Mouse (Mus musculus) layer of hippocampus, postnatal 14 days (tissue): ENCODE measurements around the gene Fat3. TPM values are rescaled to one million over a fixed set of nuclear protein-coding genes. Genes with fewer than 3 reads are reported as not detected.

Experiments used
- DNase-seq, 2 experiments: peaks; one replicate each; pipeline ENCODE4 v3.0.0; 2021 to 2022; ENCODE audit warnings: low spot score in 2 of 2, mixed read lengths in 1 of 2
- long read RNA-seq, 2 experiments: library from polyadenylated mRNA; stranded (forward); transcript quantifications; one replicate each; pipeline ENCODE4 v2.0.0; 2021
- total RNA-seq, 2 experiments: library from RNA; stranded (reverse); gene quantifications; 2 replicates each; pipeline ENCODE4 v1.2.3; 2021

Fat3 gene
- total RNA-seq = 10 to 100 TPM; 34.6 to 38.5 TPM
- long read RNA-seq, experiment 1, partial matches to known transcripts = 0 of 1 reads
- long read RNA-seq, experiment 1, other reads (novel, unspliced or antisense) = 1 of 1 reads
- long read RNA-seq, experiment 2, partial matches to known transcripts = 1 of 2 reads
- long read RNA-seq, experiment 2, other reads (novel, unspliced or antisense) = 1 of 2 reads

DNA sequence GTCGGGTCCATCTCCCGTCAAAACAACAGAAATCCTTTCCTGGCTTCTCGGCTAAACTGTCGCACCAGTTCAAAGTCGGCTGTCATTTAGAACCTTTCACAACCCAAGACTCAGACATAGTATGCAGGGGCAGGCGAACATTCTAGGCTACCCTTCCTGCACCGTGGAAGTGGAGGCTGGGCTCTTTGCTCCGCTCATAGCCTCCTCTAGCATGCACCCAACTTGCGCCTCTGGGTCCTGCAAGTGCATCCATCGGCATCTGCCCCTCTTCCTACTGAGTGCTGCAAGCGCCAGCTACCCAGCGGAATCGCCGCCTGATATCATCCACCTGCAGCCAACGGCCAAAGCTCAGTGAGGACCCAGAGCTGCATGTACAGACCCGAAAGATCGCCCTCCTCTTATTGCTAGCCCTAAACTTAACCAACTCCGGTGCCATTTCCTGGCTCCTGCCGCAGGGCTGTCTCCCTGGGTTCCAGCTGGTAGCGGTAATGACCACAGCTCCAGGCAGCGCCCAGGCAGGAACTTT, at the start of gene Fat3:
Fat3 (minus strand) TSS at position 100 of the 526 bp plus-strand sequence.
- DNase-seq = peak; percentile 36 to 60

DNA sequence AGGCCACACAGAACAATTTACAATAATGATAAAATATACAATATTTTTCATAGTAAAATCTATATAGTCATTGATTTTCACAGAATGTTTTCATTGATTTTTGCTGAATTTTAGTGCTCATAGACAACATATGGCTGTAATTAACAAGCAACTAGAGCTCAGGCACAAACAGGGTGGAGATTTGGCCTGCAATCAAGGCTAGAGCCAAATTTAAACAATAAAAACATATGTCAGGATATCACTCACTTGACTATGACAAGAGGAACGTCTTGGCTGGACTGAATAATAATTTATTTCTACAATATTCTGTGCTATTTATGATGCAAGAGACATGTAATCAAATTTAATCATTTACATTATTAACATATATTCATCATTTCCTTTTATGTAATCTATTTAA, 31.8 kb upstream of the Fat3 start:
- peak in 1 of 2 experiments; percentile 12 for DNase-seq

DNA sequence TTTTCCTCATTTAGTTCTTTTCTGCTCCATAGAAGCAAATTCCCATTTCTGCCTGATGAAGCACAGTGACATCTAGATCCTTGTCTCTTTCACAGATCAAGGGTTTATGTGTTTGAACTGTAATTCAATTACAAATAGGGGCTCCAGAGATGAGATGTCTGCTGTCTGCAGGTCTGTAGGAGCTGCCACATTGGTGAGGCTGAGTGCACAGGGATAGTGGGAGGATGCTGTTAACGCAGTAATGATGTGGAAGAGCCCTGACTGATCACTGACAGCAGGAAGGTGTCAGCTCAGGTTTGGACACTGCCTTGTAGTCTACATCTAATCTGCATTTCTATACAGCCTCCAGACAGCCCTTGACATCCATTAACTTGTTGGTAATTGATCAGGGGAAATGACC, 16.5 kb upstream of the Fat3 start:
- no peak for DNase-seq

DNA sequence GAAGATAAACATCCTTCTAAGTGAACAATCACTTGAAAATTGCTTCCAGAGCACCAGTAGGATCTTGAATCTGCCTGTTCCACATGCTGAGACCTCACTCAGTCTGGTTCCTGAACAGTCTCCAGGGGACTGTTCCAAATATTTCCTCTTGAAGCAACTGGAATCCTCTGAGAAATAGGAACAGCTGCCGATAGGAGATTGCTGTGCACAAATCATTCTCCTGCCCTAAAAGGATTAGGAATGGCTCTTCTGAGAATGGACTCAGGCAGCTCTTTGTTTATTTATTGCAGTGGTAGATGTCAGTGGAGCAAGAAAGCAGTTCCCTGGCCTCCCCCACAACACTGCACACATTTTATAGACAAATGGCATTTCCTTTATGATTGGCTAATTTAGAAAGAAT, 10.9 kb upstream of the Fat3 start:
- DNase-seq = no peak

DNA sequence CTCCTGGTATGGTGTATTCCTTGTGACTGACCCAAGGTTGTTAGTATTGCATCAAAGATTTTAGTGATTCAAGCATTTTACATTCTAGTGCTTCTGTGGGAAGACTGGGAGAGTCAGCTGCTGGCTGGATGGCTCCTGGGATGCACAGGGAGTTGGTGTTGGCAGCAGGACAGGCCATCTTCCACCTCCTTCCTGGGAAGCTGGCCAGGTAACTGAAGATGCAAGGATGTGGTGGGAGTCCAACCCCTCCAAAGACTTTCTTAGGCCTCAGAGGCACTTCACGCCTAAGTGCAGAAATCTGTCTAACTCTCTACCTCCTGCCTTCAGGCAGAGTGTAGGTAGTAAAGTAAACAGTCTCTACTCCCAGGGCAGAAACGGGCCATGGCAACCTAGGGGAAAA, 2.7 kb upstream of the Fat3 start:
- no peak for DNase-seq

DNA sequence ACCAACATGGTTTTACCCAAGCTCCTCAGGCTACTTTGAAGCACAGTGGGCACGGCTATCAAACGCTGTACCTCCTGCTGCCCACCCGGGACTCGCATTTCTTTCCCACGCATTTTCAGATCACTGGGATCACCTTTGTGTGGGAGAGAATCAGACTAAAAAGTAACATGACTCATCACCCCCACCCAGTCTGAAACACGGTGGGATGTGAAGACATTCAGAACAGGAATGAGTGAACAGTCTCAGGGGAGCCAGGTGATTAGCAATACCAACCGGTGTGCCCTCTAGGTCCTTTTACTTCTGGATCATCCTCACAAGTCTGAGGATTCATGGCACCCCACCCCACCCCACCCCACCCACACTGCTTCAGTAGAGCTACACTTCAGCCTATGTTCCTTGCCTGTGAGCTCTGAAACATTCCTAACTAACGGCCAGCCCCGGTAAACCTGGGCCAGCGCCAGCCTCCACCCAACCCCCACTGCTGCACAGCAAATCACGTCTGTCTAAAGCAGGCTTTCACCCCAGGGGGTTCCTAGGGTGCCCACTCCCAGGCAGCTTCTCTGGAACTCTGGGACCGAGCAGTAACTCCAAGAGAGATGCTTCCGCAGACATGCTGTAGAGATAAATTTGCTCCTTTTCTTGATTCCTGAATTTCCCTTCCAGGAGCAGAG, 1.7 kb upstream of the Fat3 start:
- DNase-seq = no peak

DNA sequence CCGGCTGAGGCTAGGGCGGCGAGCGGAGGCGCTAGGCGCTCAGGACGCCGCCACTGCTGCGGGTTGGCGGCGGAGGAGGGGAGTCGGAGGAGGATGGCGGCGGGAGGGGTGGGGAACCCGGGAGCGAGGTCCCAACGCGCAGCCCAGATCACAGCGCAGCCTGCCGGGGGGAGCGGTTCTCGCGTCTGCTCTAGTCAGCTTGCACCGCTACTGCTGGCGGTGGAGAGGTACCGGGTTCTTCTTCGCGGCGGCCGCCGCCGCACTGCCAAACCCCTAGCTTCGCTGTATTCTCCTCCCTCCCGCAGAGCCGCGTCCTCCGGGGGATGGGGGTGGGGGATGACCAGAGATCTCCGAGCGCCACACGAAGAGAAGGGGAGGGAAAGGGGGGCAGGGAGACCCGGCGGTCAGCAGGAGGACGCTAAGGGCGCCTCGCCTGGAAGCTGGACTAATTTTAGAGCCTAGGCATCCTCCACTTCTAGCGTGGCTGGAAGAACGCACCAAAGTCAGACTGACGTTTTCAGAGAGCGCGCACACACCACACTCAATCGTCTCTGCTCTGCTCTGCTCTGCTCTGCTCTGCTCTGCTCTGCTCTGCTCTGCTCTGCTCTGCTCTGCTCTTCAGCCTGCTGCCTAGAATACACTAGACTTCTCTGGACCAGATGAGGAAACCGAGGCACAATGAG, 1.0 kb upstream of the Fat3 start:
- peak; percentile 75 to 81 for DNase-seq

DNA sequence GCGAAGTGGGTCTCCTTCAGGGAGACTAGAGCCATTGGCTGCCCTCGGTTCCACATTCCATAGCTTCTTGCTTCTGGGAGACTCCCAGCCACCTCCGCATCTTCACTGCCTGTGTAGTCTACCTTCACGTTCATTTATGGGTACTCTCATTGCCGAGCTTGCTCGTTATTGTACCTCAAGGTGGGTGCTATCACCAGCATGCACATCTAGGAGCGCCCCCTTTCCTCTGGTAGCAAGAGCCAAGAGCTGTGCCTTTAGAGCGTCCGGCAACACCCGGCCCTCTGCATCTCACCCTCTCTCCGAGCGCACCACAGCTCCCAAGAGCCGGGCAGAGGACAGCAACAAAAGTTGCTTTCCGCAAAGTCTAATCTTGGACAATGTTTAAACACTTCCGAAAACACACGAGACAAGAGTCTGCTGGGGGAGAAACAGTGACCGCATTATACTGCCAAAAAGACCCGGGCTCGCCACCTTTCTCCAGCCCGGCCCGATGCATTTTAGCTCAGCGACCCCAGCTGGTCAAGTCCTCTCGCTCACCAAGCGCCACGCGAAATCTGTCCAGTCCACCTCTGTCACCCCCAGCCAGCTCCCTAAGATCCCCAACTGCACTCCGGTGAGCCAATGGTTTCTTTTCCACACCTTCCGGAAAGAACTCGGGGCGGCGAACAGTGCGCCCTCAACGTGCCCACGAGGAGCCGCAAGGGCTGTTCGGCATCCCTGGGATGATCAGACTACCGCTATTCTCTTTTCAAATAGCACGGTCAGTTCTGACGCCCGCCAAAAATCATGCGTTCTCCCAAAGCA, 501 bp downstream of the Fat3 start:
- DNase-seq = peak; percentile 64 to 71

DNA sequence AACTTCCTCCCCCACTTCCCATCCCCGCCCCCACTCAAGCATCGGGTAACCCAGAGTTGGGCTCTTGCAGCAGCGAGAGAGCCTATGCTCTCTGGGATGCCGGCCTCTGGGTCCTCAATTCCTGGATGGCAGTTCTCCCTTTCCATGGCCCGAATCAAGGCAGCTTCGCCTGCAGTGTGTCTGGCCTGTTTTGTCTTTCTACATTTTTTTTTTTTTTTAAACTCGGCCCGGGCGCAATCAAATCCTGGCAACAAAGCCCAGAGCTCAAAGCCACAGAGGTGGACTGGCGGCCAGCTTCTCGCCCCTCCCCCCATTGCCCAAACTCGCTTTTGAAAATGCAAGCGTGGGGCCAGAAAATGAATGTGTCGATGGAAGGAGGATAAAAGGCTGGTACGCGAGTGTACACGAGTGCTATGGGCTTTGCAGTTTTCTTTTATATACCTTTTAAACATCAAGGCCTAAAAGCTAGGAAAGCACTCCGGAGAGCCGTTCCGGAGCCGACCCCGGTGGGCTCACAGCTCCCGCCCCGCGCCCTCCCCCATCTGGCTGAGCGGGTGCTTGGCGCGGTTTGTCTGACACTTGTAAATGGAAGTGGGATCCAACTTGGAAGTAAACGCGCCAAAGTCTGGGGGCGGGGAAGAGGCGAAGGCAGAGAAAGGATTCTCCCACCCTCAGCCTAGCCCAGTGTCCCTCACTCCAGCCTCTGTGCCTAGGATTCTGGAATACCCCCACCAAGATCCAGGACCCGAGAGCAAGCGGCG, 1.3 kb downstream of the Fat3 start:
- DNase-seq = peak; percentile 70 to 79

DNA sequence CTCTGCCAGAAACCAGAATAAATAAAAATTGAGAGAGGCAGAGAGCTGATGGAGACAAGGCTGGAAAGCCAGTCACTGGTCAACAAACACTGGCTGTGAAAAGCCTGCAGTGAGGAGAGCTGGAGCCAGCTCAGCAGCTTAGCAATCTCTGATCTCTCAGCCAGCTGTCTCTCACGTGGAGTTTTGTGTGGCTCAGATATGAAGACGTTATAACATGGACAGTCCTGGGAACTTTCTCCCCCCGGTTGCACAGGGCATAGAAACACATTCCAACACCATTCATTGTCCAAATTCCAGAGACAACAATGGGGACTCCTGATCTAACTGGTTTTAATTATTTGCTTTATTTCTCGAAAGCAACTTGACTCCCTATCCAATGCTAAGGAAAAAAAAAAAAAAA, 2.2 kb downstream of the Fat3 start:
- DNase-seq = no peak

DNA sequence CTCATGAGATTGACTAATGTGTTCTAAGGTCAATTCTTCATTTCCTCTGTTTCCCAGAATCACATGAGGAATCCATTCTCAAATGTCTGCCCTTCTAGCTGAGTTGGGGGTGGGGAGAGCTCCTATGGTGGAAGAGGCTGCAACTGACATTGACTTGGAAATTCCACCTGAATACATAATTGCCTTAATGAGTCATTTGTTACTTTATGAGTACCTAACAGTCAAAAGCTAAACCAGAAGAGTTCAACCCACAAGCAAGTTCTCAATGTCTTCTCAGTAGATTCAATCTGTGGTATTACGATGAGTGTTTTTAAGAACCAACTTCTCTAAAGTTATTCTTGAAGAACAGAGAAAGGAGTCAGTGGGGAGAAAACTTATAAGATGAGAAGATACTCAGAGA, 3.7 kb downstream of the Fat3 start:
- no peak for DNase-seq

DNA sequence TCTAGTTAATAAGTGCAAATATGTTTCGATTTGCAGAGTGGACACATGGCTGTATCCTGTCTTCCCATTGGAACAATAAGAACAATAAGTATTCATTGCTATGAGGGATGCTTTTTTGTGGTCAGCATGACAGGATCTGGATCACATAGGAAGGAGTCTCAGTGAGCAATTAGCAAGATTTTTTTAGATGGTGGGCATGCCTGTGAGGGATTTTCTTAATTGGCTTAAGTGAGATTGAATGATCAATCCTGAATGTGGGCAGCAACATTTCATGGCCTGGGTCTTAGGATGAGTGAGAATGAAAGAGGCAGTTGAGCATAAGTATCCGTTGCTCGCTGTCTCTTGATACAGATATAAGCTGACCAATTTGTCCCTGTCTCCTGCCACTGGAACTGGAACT, 4.8 kb downstream of the Fat3 start:
- DNase-seq = no peak

DNA sequence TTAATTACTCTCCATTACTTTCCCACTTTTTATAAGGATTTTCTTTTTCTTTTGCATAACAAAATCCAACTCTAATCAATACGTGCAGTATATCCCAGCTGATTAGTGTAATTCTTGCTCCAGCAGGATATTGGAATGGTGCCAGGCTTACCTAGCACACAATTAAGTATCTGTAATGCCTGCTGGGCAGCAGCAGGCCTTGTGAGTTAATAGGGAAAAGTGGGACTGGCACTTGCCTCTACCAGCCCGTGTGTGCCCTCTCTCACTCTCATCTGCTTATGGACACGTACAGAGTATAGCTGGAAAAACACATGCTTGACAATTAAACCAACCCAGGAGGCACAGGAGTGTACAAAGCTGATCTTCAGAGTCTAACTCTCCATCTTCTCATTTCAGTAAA, 11.4 kb downstream of the Fat3 start:
- no peak for DNase-seq

DNA sequence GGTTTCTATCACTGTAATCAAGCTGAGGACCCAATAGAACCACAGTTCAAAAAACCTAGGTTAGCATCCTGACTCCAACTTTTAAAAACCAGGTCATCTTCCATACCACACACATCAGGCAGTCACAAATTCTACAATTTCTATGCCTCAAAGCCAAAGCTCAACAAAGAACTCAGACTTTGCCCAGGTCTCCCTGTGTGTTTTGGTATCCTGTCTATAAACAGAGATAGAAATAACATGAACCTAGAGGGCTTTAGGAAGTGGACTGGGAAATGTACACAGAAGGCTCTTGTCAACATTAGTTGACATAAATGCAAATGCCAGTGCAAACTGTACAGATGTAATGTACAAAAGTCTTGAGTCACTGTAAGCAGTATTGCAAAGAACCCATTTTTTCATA, 13.5 kb downstream of the Fat3 start:
- no peak for DNase-seq

DNA sequence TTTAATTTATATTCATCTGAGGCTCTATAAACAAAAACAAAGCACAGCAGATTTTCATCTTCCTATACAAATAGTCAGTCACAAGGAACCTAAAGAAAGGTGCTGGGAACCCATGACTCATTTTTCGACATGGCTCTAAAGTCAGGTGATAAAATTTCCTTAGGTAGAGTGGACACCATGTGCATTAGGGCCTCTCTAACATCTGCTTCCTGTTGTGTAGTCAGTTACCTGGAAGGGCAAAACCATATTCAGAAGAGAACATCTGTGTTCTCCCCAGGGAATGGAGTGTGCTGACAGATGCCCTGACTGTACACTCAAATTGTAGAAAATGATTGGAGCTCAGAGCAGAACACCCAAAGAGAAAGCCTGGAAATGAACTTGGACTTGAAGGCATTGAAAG, 14.9 kb downstream of the Fat3 start:
- no peak for DNase-seq

DNA sequence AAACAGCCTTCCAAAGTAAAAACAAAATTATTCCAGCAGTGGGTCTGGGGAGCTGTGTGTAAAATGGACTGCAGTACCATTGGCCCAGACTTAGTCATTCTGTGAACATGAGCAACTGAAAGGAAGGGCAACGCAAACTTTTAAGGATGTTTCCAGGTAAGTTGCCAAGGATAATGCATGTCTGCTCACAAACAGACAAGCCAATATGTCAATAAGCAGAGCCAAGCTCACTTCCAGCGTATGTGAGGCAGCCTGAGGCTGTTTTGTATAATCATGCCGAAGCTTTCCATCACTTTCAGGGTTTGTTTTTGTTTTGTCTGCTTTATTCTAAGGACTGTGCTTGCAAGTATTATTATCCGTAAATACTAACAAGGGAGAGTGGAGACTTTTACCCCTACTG, 15.9 kb downstream of the Fat3 start:
- DNase-seq = no peak

DNA sequence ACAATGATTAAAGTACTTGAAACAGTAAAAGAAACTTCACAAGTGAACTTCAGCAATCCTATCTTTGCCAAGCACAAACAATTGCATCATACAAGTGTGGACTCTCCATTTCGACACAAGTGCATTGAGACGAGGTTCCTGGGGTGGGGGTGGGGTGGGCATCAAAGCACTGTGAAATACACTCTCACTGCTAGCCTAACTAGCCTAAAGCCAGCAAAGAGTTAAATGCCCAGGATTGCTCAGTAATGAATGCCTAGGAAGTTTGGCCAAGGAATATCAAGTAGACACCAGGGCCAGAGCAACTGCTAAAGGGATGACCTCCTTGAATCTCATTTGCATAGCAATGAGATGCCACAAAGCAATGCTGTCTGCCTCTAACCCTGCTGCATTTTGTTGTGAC, 16.3 kb downstream of the Fat3 start:
- DNase-seq = peak in 1 of 2 experiments; percentile 39

DNA sequence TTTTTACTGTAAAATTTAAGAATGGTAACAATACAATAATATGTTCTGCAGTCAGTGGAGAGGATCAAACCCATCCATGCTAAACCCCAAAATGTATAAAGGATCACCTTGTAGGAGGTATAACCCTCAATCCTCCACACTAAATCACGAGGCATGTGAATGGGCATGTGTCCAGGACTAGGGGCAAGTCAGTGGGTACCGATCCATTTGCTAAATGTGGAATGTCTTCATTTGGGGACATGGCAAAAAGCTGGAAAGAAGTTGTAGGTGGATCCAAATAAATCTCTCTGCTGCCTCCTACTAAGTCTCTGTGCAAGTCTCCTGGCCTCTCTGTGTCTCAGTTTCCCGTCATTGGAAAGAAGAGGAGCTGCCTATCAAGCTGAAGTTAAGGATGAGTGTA, 39.6 kb downstream of the Fat3 start:
- DNase-seq = no peak

DNA sequence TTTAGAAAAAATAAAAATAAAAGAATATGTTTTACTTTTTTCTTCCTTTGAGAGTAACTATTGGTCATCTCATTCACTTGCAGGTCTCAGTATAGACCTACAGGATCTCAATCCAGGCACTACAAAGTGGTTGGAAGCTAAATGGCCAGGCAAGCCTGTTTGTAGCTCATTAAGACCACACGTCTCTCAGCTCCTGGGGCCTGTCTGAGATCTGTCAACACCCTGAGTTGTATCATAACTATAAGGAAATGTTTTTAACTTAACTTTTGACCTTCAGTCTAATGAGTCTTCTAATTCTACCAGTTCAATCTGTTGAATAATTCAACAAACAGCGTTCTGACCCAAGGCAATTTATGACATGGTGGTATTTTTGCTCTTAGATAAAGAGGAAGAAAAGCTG, 40.5 kb downstream of the Fat3 start:
- DNase-seq = no peak

DNA sequence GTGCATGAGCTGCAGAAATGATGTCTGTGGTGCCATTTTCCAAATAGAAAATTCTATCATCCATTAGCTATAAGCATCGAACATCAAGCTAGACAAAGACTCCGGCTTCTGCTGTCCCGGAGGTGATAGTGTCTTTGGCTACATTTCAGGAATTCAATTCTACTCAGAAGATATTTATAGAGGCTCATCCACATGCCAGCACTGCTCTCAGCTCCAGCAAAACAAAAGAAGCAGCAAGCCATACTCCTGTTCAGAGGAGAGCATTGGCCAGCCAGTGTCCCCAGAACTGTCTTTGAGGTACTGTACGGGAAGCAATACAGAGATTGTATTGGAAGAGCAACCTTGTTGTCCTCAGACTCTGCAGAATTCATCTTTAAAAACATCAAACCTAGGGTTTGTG, 59.2 kb downstream of the Fat3 start:
- no peak for DNase-seq

DNA sequence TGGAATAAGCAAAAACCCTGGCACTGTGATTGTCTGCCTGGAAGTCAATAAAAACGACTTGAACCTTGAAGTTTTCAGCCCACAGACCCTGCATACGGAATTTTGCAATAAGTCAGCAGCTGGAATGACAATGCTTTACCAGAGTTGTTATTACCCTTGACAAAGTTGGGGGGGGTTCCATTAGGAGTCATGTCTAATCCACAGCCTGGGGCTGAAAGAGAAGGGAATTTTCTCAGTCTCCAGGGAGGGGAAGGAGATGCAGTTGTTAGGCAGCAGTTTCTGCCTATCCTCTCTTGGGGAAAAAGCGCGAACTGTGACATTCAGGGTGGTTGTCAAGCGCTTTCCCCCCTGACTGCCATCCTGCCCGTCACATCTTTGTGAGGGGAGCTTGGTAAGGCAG, 60.4 kb downstream of the Fat3 start:
- no peak for DNase-seq
